8 mouse cellular contexts compared by ENCODE assay signal in genomic region chr2:34799357-34800256, GRCm38 (mm10). TPM values are rescaled to one million over a fixed set of nuclear protein-coding genes. Genes with fewer than 3 reads are reported as not detected.
DNase-seq lines count a peak whose midpoint lies in the region; ATAC-seq and TF ChIP-seq lines count a peak whose summit lies in the region.

Gene Rabepk (minus strand): TSS chr2:34799912.

- no peaks in the 10 kb centered on the region for H3K27me3 ChIP-seq in C2C12 (ENCODE audit: control insufficient read depth, insufficient read depth, insufficient read length)
- no peaks in the 10 kb centered on the region for H3K27me3 ChIP-seq in embryonic facial prominence, embryonic 15.5 days

- H3K4me3 ChIP-seq in C2C12 (ENCODE audit: insufficient read depth, poor library complexity, severe bottlenecking): peak within 1 kb of the TSS; percentile 66
- peak within 1 kb of the TSS; percentile 69 for H3K4me3 ChIP-seq in bone marrow macrophage, adult 2 months (ENCODE audit: insufficient read depth, low read length)
- peak within 1 kb of the TSS; percentile 73 for H3K4me3 ChIP-seq in embryonic facial prominence, embryonic 15.5 days (replicated peaks)

- H3ac ChIP-seq in C2C12 (ENCODE audit: control insufficient read depth, insufficient read length, low read depth): peak within 1 kb of the TSS; percentile 67

- H3K79me3 ChIP-seq in C2C12 (ENCODE audit: low read depth): peaks cover 20% of the 10 kb centered on the region

- peak within 1 kb of the TSS; percentile 48 for H3K27ac ChIP-seq in bone marrow macrophage, adult 2 months (ENCODE audit: insufficient read depth, low read depth, low read length)
- H3K27ac ChIP-seq in embryonic facial prominence, embryonic 15.5 days (replicated peaks): peak within 1 kb of the TSS; percentile 88

- no peaks in the 10 kb centered on the region for H3K9me3 ChIP-seq in embryonic facial prominence, embryonic 15.5 days (replicated peaks)

- peak; percentile 89 for DNase-seq in heart, adult 8-10 months (ENCODE audit: low spot score)
- DNase-seq in kidney, adult 9 months: peak; percentile 88
- DNase-seq in liver: peak; percentile 94
- DNase-seq in monocyte, adult 2 months (ENCODE audit: low read depth in 1 of 2, low spot score in 2 of 2): peak; percentile 33 to 43
- peak; percentile 74 to 78 for DNase-seq in spleen, postnatal 14 days (ENCODE audit: low spot score in 2 of 2)

- peaks cover 38% of the 10 kb centered on the region for H3K79me2 ChIP-seq in C2C12 (ENCODE audit: control insufficient read depth, insufficient read depth)

- no peak for TF ChIP-seq CTCF in C2C12 (IDR thresholded peaks at IDR 0.05; ENCODE audit: control insufficient read depth, insufficient read depth, insufficient read length)
- TF ChIP-seq CTCF in bone marrow macrophage, adult 2 months (IDR thresholded peaks at IDR 0.05; ENCODE audit: low read depth, low read length): no peak

- peak within 1 kb of the TSS; percentile 57 for H3K9ac ChIP-seq in embryonic facial prominence, embryonic 15.5 days

- peaks cover 13% of the 10 kb centered on the region for H3K36me3 ChIP-seq in C2C12 (ENCODE audit: control insufficient read depth, insufficient read depth)
- H3K36me3 ChIP-seq in embryonic facial prominence, embryonic 15.5 days: peaks cover 7% of the 10 kb centered on the region

- peaks cover 18% of the 10 kb centered on the region for H3K4me1 ChIP-seq in bone marrow macrophage, adult 2 months (ENCODE audit: control insufficient read depth, insufficient read depth, low read length)
- H3K4me1 ChIP-seq in embryonic facial prominence, embryonic 15.5 days: peaks cover 26% of the 10 kb centered on the region

- 3% methylated on average over 44 of the region's 44 CpGs for WGBS in embryonic facial prominence, embryonic 15.5 days

- ATAC-seq in embryonic facial prominence, embryonic 15.5 days (ENCODE audit: insufficient number of reproducible peaks, low FRiP score, low TSS enrichment, low read depth): peak; percentile 72

- no peak for TF ChIP-seq POLR2A in bone marrow macrophage, adult 2 months (IDR thresholded peaks at IDR 0.05; ENCODE audit: borderline replicate concordance, low read depth, low read length)

- peak within 1 kb of the TSS; percentile 75 for H3K4me2 ChIP-seq in embryonic facial prominence, embryonic 15.5 days (replicated peaks)

TF ChIP-seq in C2C12, 6 proteins besides CTCF, POLR2A, EP300 and RAD21:
- TF ChIP-seq CEBPB (IDR thresholded peaks at IDR 0.05; ENCODE audit: low read depth): no peak
- TF ChIP-seq FOSL1 (IDR thresholded peaks at IDR 0.05; ENCODE audit: insufficient read depth, low read length, poor library complexity, severe bottlenecking): no peak
- TF ChIP-seq MYOD1 (IDR thresholded peaks at IDR 0.05; ENCODE audit: control insufficient read depth, insufficient read length, low read depth): no peak
- no peak for TF ChIP-seq MAX (IDR thresholded peaks at IDR 0.05)
- no peak for TF ChIP-seq USF1 (IDR thresholded peaks at IDR 0.05; ENCODE audit: low read depth)
- no peak for TF ChIP-seq MYOG (IDR thresholded peaks at IDR 0.05; ENCODE audit: control insufficient read depth, extremely low read depth, insufficient read length)

RNA-seq across cellular contexts. Expression of gene Rabepk, which starts in this region (rescaled TPM):
- polyA plus RNA-seq in C2C12 (2012; fragmentation: generic; extraction: Trizol): 59.9 TPM
- 10.2 and 10.6 TPM in 2 replicates for polyA plus RNA-seq in bone marrow macrophage, adult 2 months (2012; ENCODE audit: insufficient read depth, insufficient read length, missing spikeins)
- 38.9 and 41.0 TPM in 2 replicates for polyA plus RNA-seq in embryonic facial prominence, embryonic 15.5 days (2015; fragmentation: Nextera tagmentation; extraction: Ambion mirVana)
- total RNA-seq in heart, adult 8-10 months (2022): 10 to 100 TPM; 10.2 to 14.5 (median 11.3) TPM

Comparison
In these comparisons a context has a peak if more than half of its experiments do, and no peak if none do; other contexts are left out.
1. Peak in every context shown above with its lines: DNase-seq, ATAC-seq, H3K4me3 ChIP-seq and H3K27ac ChIP-seq.
2. DNase-seq: peak in every context shown above with its lines; median percentile 94 in liver; 89 in heart, adult 8-10 months; 88 in kidney, adult 9 months; 76 in spleen, postnatal 14 days; 38 in monocyte, adult 2 months.